Mouse (Mus musculus) liver, embryonic 14.5 days (tissue): ENCODE data around the gene Syk. TPM values are rescaled to one million over a fixed set of nuclear protein-coding genes. Genes with fewer than 3 reads are reported as not detected.
A peak's percentile ranks its signal among the peaks of the same experiment; 100 is the strongest.

Source experiments
- ATAC-seq: fragments of 200-750 bp; cut with Nextera tagmentation; 2 replicates; pipeline ENCODE4 v1.8.0; 2017; ENCODE audit warnings: moderate number of reproducible peaks, mild to moderate bottlenecking, moderate library complexity; ENCODE audit not compliant: insufficient read depth
- DNase-seq, 3 experiments: peaks; one replicate each; pipeline ENCODE4 v3.0.0-alpha.2; 2012 to 2013; ENCODE audit warnings: low read depth in 3 of 3, low spot score in 3 of 3
- H3K27ac ChIP-seq: fragments of 300-500 bp; sonication (generic); 2 replicates; pipeline ENCODE4 v1.5.1; 2014; ENCODE audit warnings: moderate library complexity, mild to moderate bottlenecking, control low read depth, inconsistent platforms
- H3K27me3 ChIP-seq: fragments of 300-500 bp; sonication (generic); 2 replicates; pipeline ENCODE4 v1.6.1; 2014; ENCODE audit warnings: mild to moderate bottlenecking, low read length, moderate library complexity; ENCODE audit not compliant: control insufficient read depth, insufficient read depth
- H3K36me3 ChIP-seq: fragments of 300-500 bp; sonication (generic); replicated peaks from 2 replicates; pipeline ENCODE4 v1.6.1; 2014; ENCODE audit warnings: low read depth; ENCODE audit not compliant: control insufficient read depth, insufficient read depth
- H3K4me1 ChIP-seq, 2 experiments: fragments of 200-500 bp in 1 of 2; fragments of 300-500 bp in 1 of 2; sonication (generic) in 1 of 2; replicated peaks; 2 replicates each; pipeline ENCODE4 v1.6.1; 2012 to 2014; ENCODE audit warnings: antibody characterized with exemption in 1 of 2, inconsistent platforms in 1 of 2, low read length in 1 of 2; ENCODE audit not compliant: control insufficient read depth in 2 of 2, insufficient read depth in 2 of 2
- H3K4me2 ChIP-seq: fragments of 300-500 bp; sonication (generic); 2 replicates; pipeline ENCODE4 v1.6.1; 2014; ENCODE audit warnings: low read depth, mild to moderate bottlenecking, control low read depth, moderate library complexity
- H3K4me3 ChIP-seq, 2 experiments: fragments of 200-500 bp in 1 of 2; fragments of 300-500 bp in 1 of 2; sonication (generic) in 1 of 2; 2 replicates each; pipeline ENCODE4 v1.5.1; 2012 to 2014; ENCODE audit warnings: low read depth in 2 of 2, low read length in 2 of 2, mild to moderate bottlenecking in 2 of 2, control low read depth in 1 of 2, inconsistent platforms in 1 of 2, moderate library complexity in 1 of 2; ENCODE audit not compliant: insufficient read depth in 1 of 2
- H3K9ac ChIP-seq: fragments of 300-500 bp; sonication (generic); replicated peaks from 2 replicates; pipeline ENCODE4 v1.6.1; 2014; ENCODE audit warnings: mild to moderate bottlenecking, control low read depth, moderate library complexity
- H3K9me3 ChIP-seq: fragments of 300-500 bp; sonication (generic); 2 replicates; pipeline ENCODE4 v1.6.1; 2016; ENCODE audit warnings: low read length, mixed read lengths; ENCODE audit not compliant: control insufficient read depth
- CTCF ChIP-seq: IDR thresholded peaks from 2 replicates; pipeline ENCODE4 v1.5.1; 2016; ENCODE audit warnings: antibody characterized with exemption, low read depth, control low read depth
- EP300 ChIP-seq: IDR thresholded peaks from 2 replicates; pipeline ENCODE4 v1.6.1; 2016; ENCODE audit warnings: antibody characterized with exemption, low read depth
- WGBS: fragments of 180-500 bp; shearing (Covaris S2); extraction: QIAGEN DNeasy Blood & Tissue Kit; methylation state at CpG from one replicate; pipeline ENCODE4 v1.1.7; 2014; ENCODE audit not compliant: insufficient replicate concordance; 5-methylcytosine and 5-hydroxymethylcytosine counted together
- polyA plus RNA-seq, 2 experiments: library from polyadenylated mRNA; depleted of rRNA in 1 of 2; stranded (reverse) in 1 of 2; unstranded in 1 of 2; fragments of >200 nt; fragmentation: Nextera tagmentation in 1 of 2; extraction: Ambion mirVana in 1 of 2; gene quantifications; 2 replicates each; pipeline versions ENCODE4 v1.2.1 to v1.2.3; 2012 to 2014

The Syk gene
- polyA plus RNA-seq, 2 experiments = 4.3 TPM

DNA sequence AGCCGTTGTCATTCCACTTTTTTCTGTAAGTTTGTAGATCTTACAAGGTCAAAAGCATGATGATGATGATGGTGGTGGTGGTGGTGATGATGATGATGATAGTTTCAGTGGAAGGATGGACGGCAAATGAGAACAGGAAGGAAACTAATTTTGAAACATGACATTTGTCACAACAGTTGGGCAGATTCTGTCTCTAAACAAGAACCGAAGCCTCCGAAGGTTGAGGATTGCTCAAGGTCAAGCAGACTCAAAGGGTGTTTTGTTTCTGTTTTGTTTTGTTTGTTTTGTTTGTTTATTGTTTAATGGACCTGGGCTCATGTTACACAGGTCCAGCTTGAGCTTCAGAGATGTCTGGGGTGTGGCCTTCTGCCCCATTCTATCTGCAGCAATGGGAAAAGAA, 6.1 kb downstream of the Syk start:
- Histone ChIP-seq H3K27ac (no peak overlapping the region), H3K9me3 (no peaks in the 10 kb centered on the region), H3K4me1 (no peaks in the 10 kb centered on the region; a peak in 1 of 4 replicates), H3K4me3 (no peak overlapping the region), H3K9ac (no peak overlapping the region), H3K27me3 (no peaks in the 10 kb centered on the region), H3K4me2 (no peak overlapping the region), H3K36me3 (no peaks in the 10 kb centered on the region)
- 60% methylated on average over 4 of the region's 4 CpGs for WGBS
- DNase-seq (no peak), ATAC-seq (no peak)
- TF ChIP-seq CTCF = no peak
- no peak for TF ChIP-seq EP300

DNA sequence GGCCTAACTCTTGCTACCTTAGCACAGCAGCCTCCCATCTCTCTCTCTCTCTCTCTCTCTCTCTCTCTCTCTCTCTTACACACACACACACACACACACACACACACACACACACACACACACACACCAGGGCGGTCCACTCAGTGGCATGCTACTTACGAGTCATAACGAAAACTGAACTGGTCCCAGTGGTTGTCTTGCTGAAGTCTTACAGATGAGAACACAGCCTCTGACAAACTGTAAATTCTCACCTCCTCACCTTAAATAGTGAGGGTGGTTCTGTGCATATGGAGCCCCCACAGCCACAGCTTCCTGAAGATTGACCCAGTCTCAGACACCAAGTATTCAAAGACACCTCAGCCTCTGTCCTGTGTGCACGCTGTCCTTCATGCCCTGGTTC, 8.9 kb downstream of the Syk start:
- H3K4me2 ChIP-seq = no peak overlapping the region
- DNase-seq = no peak
- H3K9ac ChIP-seq = no peak overlapping the region
- no peak overlapping the region for H3K4me3 ChIP-seq
- H3K27me3 ChIP-seq = no peaks in the 10 kb centered on the region
- 79% methylated on average over 4 of the region's 4 CpGs for WGBS
- H3K9me3 ChIP-seq = no peaks in the 10 kb centered on the region
- no peaks in the 10 kb centered on the region for H3K36me3 ChIP-seq
- ATAC-seq = no peak
- no peak overlapping the region for H3K27ac ChIP-seq
- TF ChIP-seq EP300 (no peak), CTCF (no peak)
- H3K4me1 ChIP-seq = peaks cover 0 to 2% of the 10 kb centered on the region in 2 experiments; a peak in 1 of 4 replicates

DNA sequence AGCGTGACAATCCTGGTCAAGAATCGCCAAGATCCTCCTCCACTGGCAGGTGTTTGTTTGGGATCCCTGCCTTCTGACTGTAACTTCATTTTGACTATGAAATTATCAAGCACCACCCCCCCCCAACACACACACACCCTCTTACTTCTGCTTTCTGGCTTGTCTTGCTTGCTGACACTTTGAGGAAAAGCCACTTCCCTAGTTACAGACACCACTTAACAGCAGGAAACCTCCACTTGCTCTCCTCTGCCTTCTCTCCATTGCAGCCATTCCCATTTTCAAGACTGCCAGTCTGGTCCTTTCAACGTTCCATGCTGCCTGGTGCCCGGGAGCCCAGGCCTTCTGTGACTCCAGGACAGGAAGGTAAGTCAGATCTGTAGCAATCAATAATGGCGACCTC, 13.7 kb downstream of the Syk start:
- ATAC-seq = no peak
- Histone ChIP-seq H3K36me3 (no peaks in the 10 kb centered on the region), H3K27me3 (no peaks in the 10 kb centered on the region), H3K4me3 (peak overlapping the region in 1 of 2 experiments; percentile 18; a peak in 3 of 4 replicates), H3K4me2 (peak overlapping the region; percentile 33), H3K4me1 (0 out of 4 replicates have a peak, but pooled peaks cover 0 to 3% of the 10 kb centered on the region in 2 experiments), H3K9ac (no peak overlapping the region), H3K27ac (no peak overlapping the region), H3K9me3 (no peaks in the 10 kb centered on the region)
- DNase-seq = no peak
- 20% methylated on average over 5 of the region's 5 CpGs for WGBS
- TF ChIP-seq CTCF = no peak
- no peak for TF ChIP-seq EP300

DNA sequence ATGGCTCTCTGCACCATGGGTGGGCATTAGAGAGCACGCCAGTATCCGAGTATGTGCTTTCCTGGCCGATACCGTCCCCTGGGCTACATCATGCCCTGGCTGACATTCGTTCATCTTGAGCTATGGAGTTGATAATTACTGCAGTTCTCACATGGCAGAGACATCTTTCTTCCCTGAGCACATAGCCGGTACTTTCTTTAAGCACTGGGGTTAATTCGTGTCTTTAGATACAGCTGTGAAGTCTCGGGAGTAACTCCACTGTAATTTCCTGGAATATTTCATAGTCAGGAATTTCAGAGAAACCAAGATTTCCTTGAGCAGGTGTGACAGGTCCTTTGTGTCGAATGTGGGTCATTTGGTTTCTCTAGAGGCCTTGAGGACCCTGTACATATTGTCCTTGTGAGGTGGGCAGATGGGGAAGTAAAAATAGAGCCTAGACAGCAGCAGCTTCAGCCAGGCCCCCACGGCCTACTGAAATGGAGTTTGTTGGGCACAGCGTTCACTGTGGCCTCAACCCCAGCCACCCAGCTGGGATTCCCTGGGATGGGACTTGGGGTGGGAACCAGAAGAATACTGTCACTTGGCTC, 14.2 kb downstream of the Syk start:
- Histone ChIP-seq H3K27me3 (no peaks in the 10 kb centered on the region), H3K9ac (no peak overlapping the region), H3K9me3 (no peaks in the 10 kb centered on the region), H3K27ac (no peak overlapping the region), H3K4me1 (0 out of 4 replicates have a peak, but pooled peaks cover 0 to 3% of the 10 kb centered on the region in 2 experiments), H3K36me3 (no peaks in the 10 kb centered on the region), H3K4me2 (peak overlapping the region; percentile 33), H3K4me3 (peak overlapping the region in 1 of 2 experiments; percentile 18; a peak in 3 of 4 replicates)
- ATAC-seq = no peak
- TF ChIP-seq CTCF = no peak
- no peak for TF ChIP-seq EP300
- no peak for DNase-seq
- WGBS = 29% methylated on average over 11 of the region's 11 CpGs

DNA sequence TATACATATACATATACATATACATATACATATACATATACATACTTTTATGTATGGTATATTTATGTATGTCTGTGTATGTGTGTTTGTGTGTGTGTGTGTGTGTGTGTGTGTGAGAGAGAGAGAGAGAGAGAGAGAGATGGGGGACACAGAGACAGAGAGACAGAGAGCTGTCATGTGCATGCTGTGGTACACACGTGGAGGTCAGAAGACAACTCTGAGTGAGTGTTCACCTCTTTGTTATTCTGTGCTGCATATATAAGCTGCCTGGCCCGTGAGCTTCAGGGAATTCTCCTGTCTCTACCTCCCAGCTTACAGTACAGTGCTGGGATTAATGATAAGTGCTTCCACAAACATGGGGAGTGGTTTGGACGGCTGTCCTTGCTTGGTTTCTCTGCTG, 15.3 kb downstream of the Syk start:
- no peaks in the 10 kb centered on the region for H3K9me3 ChIP-seq
- WGBS = 48% methylated on average over 3 of the region's 3 CpGs
- DNase-seq = no peak
- no peak overlapping the region for H3K4me3 ChIP-seq
- no peak overlapping the region for H3K27ac ChIP-seq
- H3K36me3 ChIP-seq = no peaks in the 10 kb centered on the region
- H3K4me2 ChIP-seq = no peak overlapping the region
- peaks cover 0 to 13% of the 10 kb centered on the region in 2 experiments; a peak in 2 of 4 replicates for H3K4me1 ChIP-seq
- H3K9ac ChIP-seq = no peak overlapping the region
- no peak for ATAC-seq
- H3K27me3 ChIP-seq = no peaks in the 10 kb centered on the region
- no peak for TF ChIP-seq EP300
- TF ChIP-seq CTCF = no peak
